Mouse (Mus musculus): ENCODE data around the gene Snx21. TPM values are rescaled to one million over a fixed set of nuclear protein-coding genes. Genes with fewer than 3 reads are reported as not detected.
A peak's percentile ranks its signal among the peaks of the same experiment; 100 is the strongest.

Gene Snx21
- total RNA-seq, 1 experiment from 2014 or later, result 2.0 TPM

DNA sequence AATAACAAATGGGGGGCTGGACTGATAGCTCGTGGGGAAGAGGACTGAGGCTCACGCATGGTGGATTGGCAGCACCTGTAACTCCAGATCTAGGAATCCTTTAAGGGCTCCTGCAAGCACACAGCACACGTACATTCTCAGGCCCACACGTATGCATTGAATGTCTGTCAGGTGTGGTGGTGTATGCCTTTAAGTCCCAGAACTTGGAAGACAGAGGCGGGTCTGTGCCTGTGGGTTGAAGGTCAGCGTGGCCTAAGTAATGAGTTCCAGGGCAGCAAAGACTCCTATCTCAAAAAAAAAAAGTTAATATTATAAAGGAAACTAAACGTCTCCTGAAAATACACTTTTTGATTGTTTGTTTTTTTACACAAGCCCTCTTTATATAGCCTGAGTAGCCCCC, 21.0 kb downstream of the Snx21 start:
- ATAC-seq (replicated peaks in 1 of 2; ENCODE audit: insufficient read depth in 1 of 2, low FRiP score in 2 of 2, low TSS enrichment in 1 of 2, low read depth in 1 of 2, poor library complexity in 2 of 2, severe bottlenecking in 2 of 2), result no peak

- ATAC-seq (replicated peaks in 1 of 2; ENCODE audit: insufficient read depth in 1 of 2, low FRiP score in 2 of 2, low TSS enrichment in 1 of 2, low read depth in 1 of 2, poor library complexity in 2 of 2, severe bottlenecking in 2 of 2), result no peak
These were observed 27.9 kb downstream of the Snx21 start for GRCm38 (mm10) chr2:164813557-164813956.

- ATAC-seq (replicated peaks in 1 of 2; ENCODE audit: insufficient read depth in 1 of 2, low FRiP score in 2 of 2, low TSS enrichment in 1 of 2, low read depth in 1 of 2, poor library complexity in 2 of 2, severe bottlenecking in 2 of 2), result peak in 1 of 2 experiments; percentile 42; a peak in 1 of 4 replicates
These were observed 29.7 kb downstream of the Snx21 start for GRCm38 (mm10) chr2:164815348-164815747.

- no peak for ATAC-seq (replicated peaks in 1 of 2; ENCODE audit: insufficient read depth in 1 of 2, low FRiP score in 2 of 2, low TSS enrichment in 1 of 2, low read depth in 1 of 2, poor library complexity in 2 of 2, severe bottlenecking in 2 of 2)
These were observed 30.2 kb downstream of the Snx21 start for GRCm38 (mm10) chr2:164815821-164816220.

DNA sequence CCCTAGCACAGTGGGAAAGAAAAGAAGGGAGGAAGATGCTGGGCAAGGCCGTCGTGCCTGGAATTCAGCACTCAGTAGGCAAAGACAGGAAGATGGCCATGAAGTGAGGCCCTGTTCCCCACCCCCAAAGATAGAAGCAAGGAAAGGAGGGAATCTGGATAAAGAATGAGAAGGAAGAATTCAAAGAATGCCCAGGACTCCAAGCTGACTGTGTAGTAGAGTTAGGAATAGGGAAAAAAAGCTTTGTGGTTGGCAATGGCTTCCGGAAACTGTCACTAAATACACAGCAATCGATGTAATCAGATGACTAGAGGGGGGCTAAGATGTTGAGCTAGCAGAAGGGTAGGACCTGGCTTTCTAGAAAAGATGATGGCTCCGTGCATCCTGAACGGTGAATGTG, 31.6 kb downstream of the Snx21 start:
- ATAC-seq (replicated peaks in 1 of 2; ENCODE audit: insufficient read depth in 1 of 2, low FRiP score in 2 of 2, low TSS enrichment in 1 of 2, low read depth in 1 of 2, poor library complexity in 2 of 2, severe bottlenecking in 2 of 2), result no peak

- ATAC-seq (replicated peaks in 1 of 2; ENCODE audit: insufficient read depth in 1 of 2, low FRiP score in 2 of 2, low TSS enrichment in 1 of 2, low read depth in 1 of 2, poor library complexity in 2 of 2, severe bottlenecking in 2 of 2), result no peak
These were observed 32.1 kb downstream of the Snx21 start for GRCm38 (mm10) chr2:164817703-164818102.

DNA sequence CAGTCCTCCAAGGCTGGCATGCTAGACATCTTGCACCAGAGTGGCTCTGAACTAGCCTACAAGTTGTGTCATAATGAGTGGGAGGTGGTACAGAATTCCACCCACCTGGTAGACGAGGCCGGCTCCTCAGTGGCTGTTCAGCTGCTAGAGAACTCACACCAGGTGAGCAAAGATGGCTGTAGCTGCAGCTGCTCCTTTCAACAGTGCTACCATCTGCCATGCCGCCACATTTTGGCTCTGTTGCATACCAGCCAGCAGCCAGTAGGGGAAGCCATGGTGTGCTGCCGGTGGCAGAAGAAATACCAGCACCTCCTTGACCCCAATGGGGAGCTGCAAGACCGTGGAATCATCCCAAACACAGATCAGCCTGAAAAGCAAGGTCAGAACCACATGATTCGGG, 35.4 kb downstream of the Snx21 start:
- ATAC-seq (replicated peaks in 1 of 2; ENCODE audit: insufficient read depth in 1 of 2, low FRiP score in 2 of 2, low TSS enrichment in 1 of 2, low read depth in 1 of 2, poor library complexity in 2 of 2, severe bottlenecking in 2 of 2), result no peak

DNA sequence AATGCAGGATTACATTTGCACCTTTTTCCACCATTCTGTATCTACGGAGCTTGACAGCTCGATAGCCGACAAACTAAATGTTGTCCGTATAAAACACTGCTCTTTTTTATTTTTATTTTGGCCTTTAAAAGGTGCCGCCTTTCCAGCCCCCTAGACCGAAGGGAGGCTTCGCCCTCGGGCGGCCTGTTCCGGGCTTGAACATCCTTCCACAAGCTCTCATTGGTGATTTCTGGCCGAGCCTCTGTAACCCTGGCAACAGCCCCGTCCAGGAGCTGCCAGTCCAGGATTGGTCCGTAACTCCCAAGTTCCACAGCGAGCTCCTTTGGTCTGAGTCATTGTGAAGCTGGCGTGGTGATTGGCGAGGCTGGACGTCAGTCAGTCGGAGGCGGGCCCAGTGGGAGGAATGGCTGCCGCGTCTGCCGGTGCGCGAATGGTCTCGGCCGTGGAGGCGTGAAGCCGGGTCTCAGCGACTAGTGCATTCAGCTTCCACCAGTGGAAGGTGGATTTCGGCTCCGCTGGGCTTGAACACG, 37.1 kb downstream of the Snx21 start, which contains the start of gene Zswim1:
Zswim1 (plus strand) TSS at position 51 of the 530 bp plus-strand sequence.
- peak; percentile 99 for ATAC-seq (replicated peaks in 1 of 2; ENCODE audit: insufficient read depth in 1 of 2, low FRiP score in 2 of 2, low TSS enrichment in 1 of 2, low read depth in 1 of 2, poor library complexity in 2 of 2, severe bottlenecking in 2 of 2)

- ATAC-seq (replicated peaks in 1 of 2; ENCODE audit: insufficient read depth in 1 of 2, low FRiP score in 2 of 2, low TSS enrichment in 1 of 2, low read depth in 1 of 2, poor library complexity in 2 of 2, severe bottlenecking in 2 of 2), result peak; percentile 14 to 33; a peak in 1 of 4 replicates
These were observed 37.6 kb downstream of the Snx21 start for GRCm38 (mm10) chr2:164823181-164823585.

DNA sequence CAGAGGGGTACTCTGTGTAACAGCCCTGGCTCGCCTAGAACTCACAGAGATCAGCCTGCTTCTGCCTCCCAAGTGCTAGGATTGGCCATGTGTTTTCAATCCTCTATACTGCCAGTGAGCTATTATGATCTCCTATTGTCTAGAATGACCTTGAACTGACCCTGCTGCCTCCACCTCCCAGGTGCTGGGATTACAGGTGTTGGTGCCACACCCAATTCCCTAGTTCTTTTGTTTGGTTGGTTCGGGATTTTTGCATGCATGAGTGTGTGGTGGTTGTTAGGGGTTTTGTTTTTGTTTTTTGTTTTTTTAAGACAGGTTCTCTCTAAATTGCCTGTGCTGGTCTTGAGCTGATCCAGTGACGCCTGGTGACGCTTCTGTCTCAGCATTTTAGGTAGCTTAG, 38.3 kb downstream of the Snx21 start:
- no peak for ATAC-seq (replicated peaks in 1 of 2; ENCODE audit: insufficient read depth in 1 of 2, low FRiP score in 2 of 2, low TSS enrichment in 1 of 2, low read depth in 1 of 2, poor library complexity in 2 of 2, severe bottlenecking in 2 of 2)

DNA sequence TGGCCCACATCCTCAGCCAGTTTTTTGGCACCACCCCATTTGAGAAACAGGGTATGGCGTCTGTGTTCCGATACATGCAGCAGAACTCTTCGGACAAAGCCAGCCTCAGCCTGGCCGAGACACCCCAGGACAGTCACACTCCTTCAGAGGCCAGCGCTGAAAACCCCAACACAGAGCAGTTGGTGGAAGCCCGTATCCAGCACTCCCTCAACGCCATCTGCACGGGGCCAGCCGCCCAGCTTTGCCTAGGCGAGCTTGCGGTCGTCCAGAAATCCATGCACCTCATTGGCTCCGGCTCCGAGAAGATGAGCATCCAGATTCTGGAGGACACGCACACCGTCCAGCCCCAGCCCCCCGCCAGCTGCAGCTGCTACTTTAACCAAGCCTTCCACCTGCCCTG, 39.9 kb downstream of the Snx21 start:
- ATAC-seq (replicated peaks in 1 of 2; ENCODE audit: insufficient read depth in 1 of 2, low FRiP score in 2 of 2, low TSS enrichment in 1 of 2, low read depth in 1 of 2, poor library complexity in 2 of 2, severe bottlenecking in 2 of 2), result no peak

- no peak for ATAC-seq (replicated peaks in 1 of 2; ENCODE audit: insufficient read depth in 1 of 2, low FRiP score in 2 of 2, low TSS enrichment in 1 of 2, low read depth in 1 of 2, poor library complexity in 2 of 2, severe bottlenecking in 2 of 2)
These were observed 41.7 kb downstream of the Snx21 start for GRCm38 (mm10) chr2:164827146-164827850.

- no peak for ATAC-seq (replicated peaks in 1 of 2; ENCODE audit: insufficient read depth in 1 of 2, low FRiP score in 2 of 2, low TSS enrichment in 1 of 2, low read depth in 1 of 2, poor library complexity in 2 of 2, severe bottlenecking in 2 of 2)
These were observed 42.8 kb downstream of the Snx21 start, which contains the start of gene Spata25 for GRCm38 (mm10) chr2:164828437-164828836. TSS of gene Spata25 (minus strand) at chr2:164828537.

- ATAC-seq (replicated peaks in 1 of 2; ENCODE audit: insufficient read depth in 1 of 2, low FRiP score in 2 of 2, low TSS enrichment in 1 of 2, low read depth in 1 of 2, poor library complexity in 2 of 2, severe bottlenecking in 2 of 2), result no peak
These were observed 43.5 kb downstream of the Snx21 start for GRCm38 (mm10) chr2:164829090-164829489.

GRCm38 (mm10) chr2:164831029-164831428, 45.4 kb downstream of the Snx21 start:
- ATAC-seq (replicated peaks in 1 of 2; ENCODE audit: insufficient read depth in 1 of 2, low FRiP score in 2 of 2, low TSS enrichment in 1 of 2, low read depth in 1 of 2, poor library complexity in 2 of 2, severe bottlenecking in 2 of 2), result no peak

GRCm38 (mm10) chr2:164832032-164832747, 46.6 kb downstream of the Snx21 start:
- ATAC-seq (replicated peaks in 1 of 2; ENCODE audit: insufficient read depth in 1 of 2, low FRiP score in 2 of 2, low TSS enrichment in 1 of 2, low read depth in 1 of 2, poor library complexity in 2 of 2, severe bottlenecking in 2 of 2), result no peak

DNA sequence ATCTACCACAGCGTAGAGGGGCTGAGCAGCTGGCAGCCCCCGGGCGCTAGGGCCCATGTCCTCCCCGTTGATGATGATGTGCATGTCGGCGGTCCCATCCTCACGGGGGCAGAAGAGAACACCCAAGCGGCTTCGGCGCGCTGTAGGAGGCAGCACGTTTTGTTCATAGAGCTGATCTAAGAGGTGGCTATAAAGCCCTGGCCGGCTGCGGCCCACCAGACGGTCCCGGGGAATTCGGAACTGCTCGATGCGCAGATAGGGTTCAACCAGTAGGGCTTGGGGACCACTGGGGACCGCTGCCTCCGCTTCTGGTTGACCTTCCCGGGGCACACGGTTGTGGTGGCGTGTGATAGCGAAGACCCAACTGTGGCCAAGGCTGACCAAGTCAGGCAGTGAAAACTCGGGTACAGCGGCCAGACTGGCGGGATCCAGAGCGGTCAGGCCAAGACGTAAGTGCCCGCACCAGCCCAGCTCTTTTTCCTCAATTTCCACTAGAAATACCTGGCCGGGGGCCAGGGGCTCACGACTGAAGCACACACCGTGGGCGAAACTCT, 47.2 kb downstream of the Snx21 start, which contains the start of gene Ctsa:
Ctsa (plus strand) TSS at position 126 of the 554 bp plus-strand sequence.
- peak; percentile 78 to 80 for ATAC-seq (replicated peaks in 1 of 2; ENCODE audit: insufficient read depth in 1 of 2, low FRiP score in 2 of 2, low TSS enrichment in 1 of 2, low read depth in 1 of 2, poor library complexity in 2 of 2, severe bottlenecking in 2 of 2)
